Mouse (Mus musculus) heart, postnatal 0 days (tissue): ENCODE results near the gene Cacng4. TPM values are rescaled to one million over a fixed set of nuclear protein-coding genes. Genes with fewer than 3 reads are reported as not detected.

ENCODE experiments used
- ATAC-seq: fragments of 200-750 bp; cut with Nextera tagmentation; 2 replicates; pipeline ENCODE4 v1.8.0; 2017; ENCODE audit warnings: low read depth, moderate number of reproducible peaks, moderate library complexity; ENCODE audit not compliant: insufficient read depth
- DNase-seq: peaks from one replicate; pipeline ENCODE4 v3.0.0-alpha.2; 2016; ENCODE audit warnings: low spot score
- H3K27ac ChIP-seq: fragments of 300-500 bp; sonication (generic); 2 replicates; pipeline ENCODE4 v1.5.1; 2014; ENCODE audit warnings: low read depth, mild to moderate bottlenecking
- H3K27me3 ChIP-seq: fragments of 300-500 bp; sonication (generic); 2 replicates; pipeline ENCODE4 v1.6.1; 2014; ENCODE audit warnings: low read length, mixed read lengths; ENCODE audit not compliant: control insufficient read depth, insufficient read depth
- H3K36me3 ChIP-seq: fragments of 300-500 bp; sonication (generic); replicated peaks from 2 replicates; pipeline ENCODE4 v1.6.1; 2014; ENCODE audit warnings: low read length, mixed read lengths; ENCODE audit not compliant: control insufficient read depth, insufficient read depth
- H3K4me1 ChIP-seq: fragments of 300-500 bp; sonication (generic); 2 replicates; pipeline ENCODE4 v1.6.1; 2014; ENCODE audit warnings: antibody characterized with exemption; ENCODE audit not compliant: control insufficient read depth, insufficient read depth
- H3K4me2 ChIP-seq: fragments of 300-500 bp; sonication (generic); 2 replicates; pipeline ENCODE4 v1.6.1; 2014; ENCODE audit warnings: low read depth, mild to moderate bottlenecking, low read length, moderate library complexity
- H3K4me3 ChIP-seq: fragments of 300-500 bp; sonication (generic); 2 replicates; pipeline ENCODE4 v1.5.1; 2014; ENCODE audit warnings: low read depth, low read length
- H3K9ac ChIP-seq: fragments of 300-500 bp; sonication (generic); replicated peaks from 2 replicates; pipeline ENCODE4 v1.6.1; 2014; ENCODE audit warnings: low read depth, low read length, mixed read lengths
- H3K9me3 ChIP-seq: fragments of 300-500 bp; sonication (generic); replicated peaks from 2 replicates; pipeline ENCODE4 v1.6.1; 2016; ENCODE audit warnings: low read length; ENCODE audit not compliant: control insufficient read depth
- CTCF ChIP-seq: IDR thresholded peaks from 2 replicates; pipeline ENCODE4 v1.5.1; 2016; ENCODE audit warnings: antibody characterized with exemption, control low read depth, low read depth
- EP300 ChIP-seq: IDR thresholded peaks from 2 replicates; pipeline ENCODE4 v1.6.1; 2016; ENCODE audit warnings: antibody characterized with exemption, low read depth
- WGBS: fragments of 180-500 bp; shearing (Covaris S2); extraction: QIAGEN DNeasy Blood & Tissue Kit; methylation state at CpG from one replicate; pipeline ENCODE4 v1.1.7; 2014; 5-methylcytosine and 5-hydroxymethylcytosine counted together
- polyA plus RNA-seq: library from polyadenylated mRNA; unstranded; fragments of >200 nt; fragmentation: Nextera tagmentation; extraction: Ambion mirVana; gene quantifications from 2 replicates; pipeline ENCODE4 v1.2.1, GENCODE M21; 2015
- total RNA-seq: library from RNA; depleted of rRNA; stranded (reverse); fragments of >200 nt; gene quantifications from 2 replicates; pipeline ENCODE4 v1.2.3, GENCODE M21; 2014; ENCODE audit warnings: low replicate concordance

Gene Cacng4
- total and polyA plus RNA-seq, 2 experiments from 2014 or later = 0.04 TPM; not detected in 1

- Histone ChIP-seq H3K27ac (no peak overlapping the region), H3K4me1 (no peaks in the 10 kb centered on the region), H3K4me3 (no peak overlapping the region), H3K27me3 (0 out of 2 replicates have a peak, but pooled peaks cover 10% of the 10 kb centered on the region), H3K9ac (no peak overlapping the region), H3K9me3 (no peaks in the 10 kb centered on the region), H3K4me2 (no peak overlapping the region), H3K36me3 (no peaks in the 10 kb centered on the region)
- ATAC-seq = no peak
- DNase-seq = no peak
- WGBS = 68% methylated on average over 8 of the region's 8 CpGs
- TF ChIP-seq EP300 (no peak), CTCF (no peak)
Measured at GRCm38 (mm10) chr11:107808508-107808907, 14.2 kb upstream of the Cacng4 start.

- Histone ChIP-seq H3K9ac (no peak overlapping the region), H3K4me3 (no peak overlapping the region), H3K9me3 (no peaks in the 10 kb centered on the region), H3K4me1 (no peaks in the 10 kb centered on the region), H3K27me3 (0 out of 2 replicates have a peak, but pooled peaks cover 6% of the 10 kb centered on the region), H3K27ac (no peak overlapping the region), H3K4me2 (no peak overlapping the region), H3K36me3 (no peaks in the 10 kb centered on the region)
- TF ChIP-seq EP300 = no peak
- TF ChIP-seq CTCF = no peak
- ATAC-seq (no peak), DNase-seq (no peak)
- WGBS = 82% methylated on average over 1 of the region's 1 CpGs
Measured at GRCm38 (mm10) chr11:107806058-107806457, 11.7 kb upstream of the Cacng4 start.

GRCm38 (mm10) chr11:107801946-107802345, 7.6 kb upstream of the Cacng4 start:
- ATAC-seq (no peak), DNase-seq (no peak)
- no peak for TF ChIP-seq EP300
- no peaks in the 10 kb centered on the region for H3K4me1 ChIP-seq
- no peak overlapping the region for H3K4me3 ChIP-seq
- H3K9ac ChIP-seq = no peak overlapping the region
- no peak overlapping the region for H3K27ac ChIP-seq
- H3K9me3 ChIP-seq = no peaks in the 10 kb centered on the region
- peaks cover 43% of the 10 kb centered on the region for H3K27me3 ChIP-seq
- no peaks in the 10 kb centered on the region for H3K36me3 ChIP-seq
- WGBS = 60% methylated on average over 3 of the region's 3 CpGs
- no peak overlapping the region for H3K4me2 ChIP-seq

- Histone ChIP-seq H3K36me3 (no peaks in the 10 kb centered on the region), H3K27ac (no peak overlapping the region), H3K4me1 (no peaks in the 10 kb centered on the region), H3K27me3 (peaks cover 68% of the 10 kb centered on the region), H3K9ac (no peak overlapping the region), H3K9me3 (no peaks in the 10 kb centered on the region), H3K4me3 (no peak overlapping the region), H3K4me2 (no peak overlapping the region)
- WGBS = 26% methylated on average over 9 of the region's 9 CpGs
- no peak for ATAC-seq
- TF ChIP-seq CTCF (no peak), EP300 (no peak)
- no peak for DNase-seq
Measured at GRCm38 (mm10) chr11:107799331-107799730, 5.0 kb upstream of the Cacng4 start.

GRCm38 (mm10) chr11:107796346-107796745, 2.0 kb upstream of the Cacng4 start:
- H3K4me2 ChIP-seq = no peak overlapping the region
- no peaks in the 10 kb centered on the region for H3K9me3 ChIP-seq
- H3K4me3 ChIP-seq = no peak overlapping the region
- DNase-seq (no peak), ATAC-seq (no peak)
- WGBS = 19% methylated on average over 6 of the region's 7 CpGs
- H3K27ac ChIP-seq = no peak overlapping the region
- H3K9ac ChIP-seq = no peak overlapping the region
- peaks cover 94% of the 10 kb centered on the region for H3K27me3 ChIP-seq
- no peak for TF ChIP-seq CTCF
- TF ChIP-seq EP300 = no peak
- no peaks in the 10 kb centered on the region for H3K36me3 ChIP-seq
- peaks cover 11% of the 10 kb centered on the region; the same call in 1 of the 2 replicates for H3K4me1 ChIP-seq

- 0 out of 2 replicates have a peak overlapping the region, but pooled peaks have one; percentile 10 for H3K4me3 ChIP-seq
- 7% methylated on average over 9 of the region's 9 CpGs for WGBS
- DNase-seq (no peak), ATAC-seq (no peak)
- TF ChIP-seq EP300 (no peak), CTCF (no peak)
- no peak overlapping the region for H3K4me2 ChIP-seq
- no peaks in the 10 kb centered on the region for H3K9me3 ChIP-seq
- H3K27ac ChIP-seq = no peak overlapping the region
- no peak overlapping the region for H3K9ac ChIP-seq
- H3K36me3 ChIP-seq = no peaks in the 10 kb centered on the region
- H3K4me1 ChIP-seq = peaks cover 11% of the 10 kb centered on the region; the same call in 1 of the 2 replicates
- peaks cover 92% of the 10 kb centered on the region for H3K27me3 ChIP-seq
Measured at GRCm38 (mm10) chr11:107795384-107796035, 1.2 kb upstream of the Cacng4 start.
